Mouse (Mus musculus) kidney, embryonic 14.5 days (tissue): ENCODE measurements at regions not wholly inside any gene's neighbourhood (a gene's known extent, or its start where the extent isn't known, plus 50 kb on each side); places are given as distances from the start of the nearest gene placed in this dataset.

Experiments used
- ATAC-seq: fragments of 200-750 bp; cut with Nextera tagmentation; 2 replicates; pipeline ENCODE4 v1.8.0; 2017; ENCODE audit warnings: moderate number of reproducible peaks, mild to moderate bottlenecking, moderate TSS enrichment, moderate library complexity; ENCODE audit not compliant: low FRiP score, low TSS enrichment
- H3K27ac ChIP-seq: fragments of 300-500 bp; sonication (generic); 2 replicates; pipeline ENCODE4 v1.5.1; 2014; ENCODE audit warnings: low read depth, mild to moderate bottlenecking, low read length, moderate library complexity, mixed read lengths
- H3K27me3 ChIP-seq: fragments of 300-500 bp; sonication (generic); 2 replicates; pipeline ENCODE4 v1.6.1; 2014; ENCODE audit warnings: mild to moderate bottlenecking, low read length; ENCODE audit not compliant: control insufficient read depth, insufficient read depth
- H3K36me3 ChIP-seq: fragments of 300-500 bp; sonication (generic); 2 replicates; pipeline ENCODE4 v1.6.1; 2014; ENCODE audit warnings: low read length, mixed read lengths; ENCODE audit not compliant: control insufficient read depth, insufficient read depth
- H3K4me1 ChIP-seq: fragments of 300-500 bp; sonication (generic); 2 replicates; pipeline ENCODE4 v1.6.1; 2014; ENCODE audit warnings: low read length, mixed read lengths; ENCODE audit not compliant: control insufficient read depth, insufficient read depth
- H3K4me2 ChIP-seq: fragments of 300-500 bp; sonication (generic); replicated peaks from 2 replicates; pipeline ENCODE4 v1.6.1; 2014; ENCODE audit warnings: low read depth, mild to moderate bottlenecking, low read length
- H3K4me3 ChIP-seq: fragments of 300-500 bp; sonication (generic); 2 replicates; pipeline ENCODE4 v1.5.1; 2014; ENCODE audit warnings: mild to moderate bottlenecking, low read length
- H3K9ac ChIP-seq: fragments of 300-500 bp; sonication (generic); 2 replicates; pipeline ENCODE4 v1.6.1; 2014; ENCODE audit warnings: low read depth, mild to moderate bottlenecking, low read length, moderate library complexity
- H3K9me3 ChIP-seq: fragments of 300-500 bp; sonication (generic); 2 replicates; pipeline ENCODE4 v1.6.1; 2016; ENCODE audit warnings: low read length; ENCODE audit not compliant: control insufficient read depth
- WGBS: fragments of 180-500 bp; shearing (Covaris S2); extraction: QIAGEN DNeasy Blood & Tissue Kit; methylation state at CpG from one replicate; pipeline ENCODE4 v1.1.7; 2014; 5-methylcytosine and 5-hydroxymethylcytosine counted together

DNA sequence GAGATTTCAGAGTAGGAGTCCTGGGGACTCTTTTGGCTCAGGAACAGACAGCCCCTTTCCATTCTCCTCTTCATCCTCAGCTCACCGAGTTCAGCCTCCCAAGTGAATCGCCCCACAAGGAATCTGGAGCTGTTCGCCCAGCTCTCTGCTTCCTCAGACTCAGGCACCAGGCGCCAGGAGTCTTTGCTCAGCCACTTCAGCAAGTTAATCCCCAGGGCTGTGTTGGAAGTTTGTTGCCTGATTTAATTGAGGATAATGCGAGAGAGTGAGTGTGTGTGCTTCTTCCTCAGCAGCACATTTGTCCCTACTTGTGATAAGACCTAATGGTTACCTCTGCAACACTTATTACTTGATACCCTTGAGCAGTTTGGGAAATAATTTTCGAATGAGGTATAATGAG lies 177.8 kb upstream of the Frmd6 start:
- H3K4me1 ChIP-seq, result no peaks in the 10 kb centered on the region
- WGBS, result 61% methylated on average over 6 of the region's 6 CpGs
- no peak overlapping the region for H3K27ac ChIP-seq
- H3K4me3 ChIP-seq, result no peak overlapping the region
- ATAC-seq, result no peak
- no peaks in the 10 kb centered on the region for H3K36me3 ChIP-seq
- no peak overlapping the region for H3K4me2 ChIP-seq
- no peak overlapping the region for H3K9ac ChIP-seq
- no peaks in the 10 kb centered on the region for H3K9me3 ChIP-seq
- no peaks in the 10 kb centered on the region for H3K27me3 ChIP-seq

DNA sequence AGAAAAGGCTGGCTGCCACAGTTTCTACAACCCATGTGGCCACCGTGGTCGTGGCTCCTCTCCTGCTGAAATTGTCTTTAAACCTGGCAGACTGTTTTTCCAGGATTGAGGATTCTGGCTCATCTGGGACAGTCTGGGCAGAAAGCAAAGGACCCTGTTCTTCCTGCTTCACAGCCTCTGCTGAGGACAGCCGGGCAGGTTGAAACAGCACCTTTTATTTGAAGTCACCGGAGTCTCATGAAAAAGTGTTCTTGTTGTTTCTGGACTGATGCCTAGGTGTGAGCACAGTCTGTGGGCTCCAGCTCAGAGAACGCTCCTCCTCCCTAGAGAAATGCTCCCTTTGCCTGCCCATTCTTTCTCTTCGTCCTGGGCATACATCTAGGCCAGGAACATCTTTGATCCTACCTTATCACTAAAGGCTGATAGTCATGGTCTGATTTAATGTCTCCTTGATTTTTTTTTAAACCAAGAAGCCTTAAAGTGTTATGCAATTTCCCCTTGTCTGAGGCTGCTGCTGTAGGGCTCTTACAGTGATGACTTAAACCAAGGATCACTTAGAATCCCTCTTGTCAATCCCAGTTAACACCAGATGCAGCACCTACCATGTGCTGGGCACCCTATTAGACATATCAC lies 177.0 kb upstream of the Frmd6 start:
- no peak overlapping the region for H3K4me3 ChIP-seq
- no peaks in the 10 kb centered on the region for H3K36me3 ChIP-seq
- 0 out of 2 replicates have a peak, but pooled peaks cover 2% of the 10 kb centered on the region for H3K9me3 ChIP-seq
- no peak overlapping the region for H3K4me2 ChIP-seq
- H3K27me3 ChIP-seq, result no peaks in the 10 kb centered on the region
- no peak overlapping the region for H3K27ac ChIP-seq
- H3K9ac ChIP-seq, result no peak overlapping the region
- WGBS, result 73% methylated on average over 6 of the region's 6 CpGs
- no peaks in the 10 kb centered on the region for H3K4me1 ChIP-seq
- ATAC-seq, result no peak

DNA sequence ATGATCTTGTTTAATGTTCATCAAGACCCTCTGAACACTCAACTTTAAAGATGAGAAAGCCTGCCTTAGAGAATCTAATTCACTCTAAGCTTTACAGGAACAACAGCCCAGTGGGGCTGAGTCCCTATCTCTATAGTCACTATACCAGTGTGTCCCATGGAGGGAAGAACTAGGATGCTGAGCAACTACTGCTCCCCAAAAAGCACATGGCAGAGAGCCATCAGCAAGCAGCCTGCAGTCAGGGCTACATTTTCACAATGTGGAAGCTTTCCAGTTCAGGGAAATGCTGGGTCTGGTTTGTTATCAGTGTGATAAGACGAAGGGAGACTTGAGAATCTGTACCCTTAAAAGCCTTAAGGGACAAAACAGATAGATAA lies 176.5 kb upstream of the Frmd6 start:
- 94% methylated on average over 1 of the region's 1 CpGs for WGBS
- Histone ChIP-seq H3K9ac (no peak overlapping the region), H3K9me3 (0 out of 2 replicates have a peak, but pooled peaks cover 2% of the 10 kb centered on the region), H3K4me2 (no peak overlapping the region), H3K27ac (no peak overlapping the region), H3K36me3 (no peaks in the 10 kb centered on the region), H3K4me1 (no peaks in the 10 kb centered on the region), H3K4me3 (no peak overlapping the region), H3K27me3 (no peaks in the 10 kb centered on the region)
- ATAC-seq, result no peak

DNA sequence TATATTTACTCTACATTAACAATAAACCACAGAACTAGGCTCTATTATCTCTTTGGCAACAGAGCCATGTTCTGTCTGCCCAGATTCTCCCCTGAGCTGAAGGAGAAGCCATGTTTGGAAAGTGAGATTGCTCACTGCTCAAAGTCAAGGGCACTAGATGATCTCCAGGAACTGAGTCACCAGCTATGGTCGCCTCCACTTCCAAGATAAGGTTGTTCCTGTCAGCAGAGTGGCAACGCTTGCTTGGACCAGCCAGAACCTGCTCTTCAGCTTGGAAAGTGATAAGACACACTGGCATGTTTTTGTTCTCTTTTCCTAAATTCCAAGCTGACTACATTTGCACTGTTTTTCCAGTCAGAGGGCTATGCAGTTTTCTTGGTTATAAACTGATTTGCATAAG lies 175.6 kb upstream of the Frmd6 start:
- Histone ChIP-seq H3K4me3 (no peak overlapping the region), H3K4me1 (no peaks in the 10 kb centered on the region), H3K27ac (no peak overlapping the region), H3K9ac (no peak overlapping the region), H3K9me3 (0 out of 2 replicates have a peak, but pooled peaks cover 2% of the 10 kb centered on the region), H3K27me3 (no peaks in the 10 kb centered on the region), H3K4me2 (no peak overlapping the region), H3K36me3 (no peaks in the 10 kb centered on the region)
- ATAC-seq, result no peak
- WGBS, result 79% methylated on average over 2 of the region's 2 CpGs

DNA sequence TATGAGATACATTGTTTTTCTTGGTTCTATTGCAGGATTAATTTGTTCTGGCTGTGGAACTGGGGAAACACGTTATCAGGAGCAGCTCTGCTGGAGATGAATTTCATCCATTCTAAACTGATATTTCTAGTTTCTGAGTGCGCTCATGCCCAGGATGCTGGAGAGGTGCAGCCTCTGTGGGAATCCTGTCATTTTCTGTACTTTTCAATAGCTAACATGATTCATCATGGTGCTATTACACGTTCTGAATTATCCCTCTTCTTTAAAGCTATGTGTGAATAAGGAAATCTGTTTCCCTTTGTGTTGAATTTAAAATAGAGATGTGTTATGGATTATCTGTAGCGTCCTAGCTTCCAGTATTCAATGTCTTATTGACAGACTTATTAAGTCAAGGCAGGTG lies 174.8 kb upstream of the Frmd6 start:
- Histone ChIP-seq H3K9ac (no peak overlapping the region), H3K9me3 (0 out of 2 replicates have a peak, but pooled peaks cover 2% of the 10 kb centered on the region), H3K27ac (no peak overlapping the region), H3K4me3 (no peak overlapping the region), H3K27me3 (no peaks in the 10 kb centered on the region), H3K36me3 (no peaks in the 10 kb centered on the region), H3K4me2 (no peak overlapping the region), H3K4me1 (no peaks in the 10 kb centered on the region)
- ATAC-seq, result no peak
- WGBS, result 82% methylated on average over 4 of the region's 4 CpGs

DNA sequence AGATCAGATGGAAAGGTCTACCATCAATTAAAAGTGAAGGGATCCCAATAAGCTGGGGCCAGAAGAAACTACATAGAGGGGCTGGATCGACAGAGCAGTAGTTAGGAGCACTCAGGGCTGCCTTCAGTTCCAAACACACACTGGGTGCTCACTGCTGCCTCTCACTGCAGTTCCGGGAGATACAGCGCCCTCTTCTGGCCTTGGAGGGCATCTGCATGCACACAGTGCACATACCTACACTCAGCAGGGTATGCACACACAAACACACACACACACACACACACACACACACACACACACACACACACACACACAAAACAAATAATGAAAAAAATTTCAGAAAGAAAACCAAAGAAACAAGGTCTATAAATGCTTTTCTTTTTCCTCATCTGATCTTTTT lies 172.6 kb upstream of the Frmd6 start:
- Histone ChIP-seq H3K27ac (no peak overlapping the region), H3K4me2 (no peak overlapping the region), H3K27me3 (no peaks in the 10 kb centered on the region), H3K4me1 (no peaks in the 10 kb centered on the region), H3K4me3 (no peak overlapping the region), H3K36me3 (no peaks in the 10 kb centered on the region), H3K9me3 (0 out of 2 replicates have a peak, but pooled peaks cover 2% of the 10 kb centered on the region), H3K9ac (no peak overlapping the region)
- no peak for ATAC-seq
- WGBS, result 82% methylated on average over 3 of the region's 3 CpGs

DNA sequence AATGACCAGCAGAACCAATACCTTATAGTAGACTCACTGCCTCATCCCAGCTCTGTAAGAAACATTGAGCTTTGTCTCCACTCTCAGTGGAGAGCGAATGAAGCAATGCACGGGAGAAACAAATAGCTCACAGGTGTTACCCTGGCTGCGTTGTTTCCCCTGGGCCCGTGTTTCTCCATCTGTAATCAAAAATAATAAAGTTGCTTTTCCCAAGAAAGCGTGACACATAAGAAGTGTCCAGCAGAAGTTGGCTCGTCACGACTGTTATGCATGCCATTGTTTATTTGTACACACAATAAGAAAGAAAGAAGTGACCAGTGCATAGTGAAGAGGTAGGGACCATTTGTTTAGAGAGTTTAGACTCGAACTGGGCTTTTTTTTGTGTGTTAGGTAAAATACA lies 171.3 kb upstream of the Frmd6 start:
- no peaks in the 10 kb centered on the region for H3K27me3 ChIP-seq
- ATAC-seq, result no peak
- whole genome bisulfite sequencing, result 88% methylated on average over 8 of the region's 8 CpGs
- 0 out of 2 replicates have a peak, but pooled peaks cover 2% of the 10 kb centered on the region for H3K9me3 ChIP-seq
- no peak overlapping the region for H3K4me2 ChIP-seq
- no peak overlapping the region for H3K27ac ChIP-seq
- H3K4me1 ChIP-seq, result no peaks in the 10 kb centered on the region
- H3K36me3 ChIP-seq, result no peaks in the 10 kb centered on the region
- H3K4me3 ChIP-seq, result no peak overlapping the region
- H3K9ac ChIP-seq, result no peak overlapping the region

DNA sequence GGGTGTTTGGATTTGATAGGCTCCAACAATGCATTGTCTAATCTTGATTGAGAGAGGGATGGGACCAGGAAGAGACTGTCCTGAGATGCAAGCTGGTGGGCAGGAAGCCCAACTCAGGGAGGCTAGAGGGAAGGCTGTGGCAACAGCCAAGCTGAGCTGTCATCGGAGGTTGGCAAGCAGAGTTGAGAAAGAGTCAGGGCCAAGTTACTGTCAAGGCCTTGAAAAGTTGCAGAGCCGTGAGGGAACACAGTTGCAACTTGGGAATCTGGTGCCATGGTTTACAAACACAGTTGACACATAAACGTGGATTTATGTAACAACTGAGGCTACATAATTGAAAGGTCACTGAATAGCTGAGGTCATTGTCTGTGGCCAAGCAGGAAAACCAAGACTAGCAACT lies 170.8 kb upstream of the Frmd6 start:
- Histone ChIP-seq H3K4me3 (no peak overlapping the region), H3K4me2 (no peak overlapping the region), H3K27me3 (no peaks in the 10 kb centered on the region), H3K27ac (no peak overlapping the region), H3K9ac (no peak overlapping the region), H3K4me1 (no peaks in the 10 kb centered on the region), H3K36me3 (no peaks in the 10 kb centered on the region), H3K9me3 (0 out of 2 replicates have a peak, but pooled peaks cover 2% of the 10 kb centered on the region)
- 71% methylated on average over 3 of the region's 3 CpGs for WGBS
- no peak for ATAC-seq

DNA sequence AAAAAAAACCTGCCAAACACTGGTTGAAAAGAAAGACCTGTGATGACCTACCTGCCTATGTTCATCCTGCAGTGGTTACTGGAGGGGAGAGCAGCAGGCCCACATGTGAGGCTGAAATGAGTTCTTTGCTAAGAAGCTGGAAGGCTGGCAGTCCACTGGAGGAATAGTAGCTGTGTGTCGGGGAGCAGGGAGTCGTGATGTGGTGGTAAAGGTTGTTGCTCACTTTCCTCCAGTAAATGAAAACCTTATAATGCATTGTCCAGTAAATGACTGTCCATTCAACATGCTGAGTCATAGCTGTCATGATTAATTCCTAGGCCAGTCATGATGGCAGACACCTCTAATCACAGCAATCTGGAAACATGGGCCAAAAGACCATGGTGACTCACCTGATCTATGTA lies 169.9 kb upstream of the Frmd6 start:
- WGBS, result 83% methylated on average over 2 of the region's 2 CpGs
- Histone ChIP-seq H3K27ac (no peak overlapping the region), H3K27me3 (no peaks in the 10 kb centered on the region), H3K4me3 (no peak overlapping the region), H3K4me1 (no peaks in the 10 kb centered on the region), H3K9me3 (0 out of 2 replicates have a peak, but pooled peaks cover 2% of the 10 kb centered on the region), H3K36me3 (no peaks in the 10 kb centered on the region), H3K4me2 (no peak overlapping the region), H3K9ac (no peak overlapping the region)
- no peak for ATAC-seq
